Mouse (Mus musculus) urinary bladder, postnatal 25 days (tissue): ENCODE results near the gene Foxc1.

ENCODE experiments used
- DNase-seq: peaks from one replicate; pipeline ENCODE4 v3.0.0; 2022; ENCODE audit warnings: low spot score

Gene Foxc1

GRCm38 (mm10) chr13:31849258-31849971 lies 43.0 kb downstream of the Foxc1 start:
- DNase-seq: no peak

DNA sequence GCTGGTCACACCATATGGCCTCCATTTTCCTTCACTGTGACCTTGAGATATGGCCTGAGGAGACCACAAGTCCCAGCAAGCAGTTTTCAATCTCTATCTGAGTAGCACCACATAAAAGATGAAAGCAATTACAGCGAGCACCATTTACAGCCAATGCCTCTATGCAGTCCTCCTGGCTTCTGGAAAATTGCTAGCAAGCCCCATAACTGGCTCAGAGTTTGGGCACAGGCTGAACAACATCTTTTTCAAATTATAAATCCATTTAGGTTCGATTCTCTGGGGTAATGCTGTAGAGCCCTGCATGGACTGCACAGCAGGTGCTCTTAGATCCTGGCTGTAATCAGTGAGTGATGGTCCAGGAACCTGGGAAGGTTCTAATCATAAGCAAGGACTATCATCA lies 47.1 kb downstream of the Foxc1 start:
- DNase-seq: no peak

DNA sequence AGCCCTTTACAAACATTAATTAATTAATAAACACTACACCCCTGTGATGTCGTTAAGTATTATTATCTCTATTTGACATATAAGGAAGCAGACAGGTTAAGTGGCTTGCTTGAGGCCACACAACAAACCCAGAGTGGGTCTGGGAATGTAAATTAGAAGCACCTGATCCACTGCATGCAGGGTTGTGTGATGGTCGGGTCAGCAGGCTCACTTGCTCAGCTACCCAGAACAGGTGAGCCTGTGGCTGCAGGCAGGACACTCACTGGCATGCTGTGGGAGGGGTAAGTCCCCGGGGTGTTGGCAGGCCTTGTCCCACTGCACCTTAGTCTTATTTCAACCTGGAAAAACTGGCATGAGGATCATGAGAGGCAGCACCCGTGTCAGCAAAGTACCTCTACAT lies 47.6 kb downstream of the Foxc1 start:
- DNase-seq: no peak

DNA sequence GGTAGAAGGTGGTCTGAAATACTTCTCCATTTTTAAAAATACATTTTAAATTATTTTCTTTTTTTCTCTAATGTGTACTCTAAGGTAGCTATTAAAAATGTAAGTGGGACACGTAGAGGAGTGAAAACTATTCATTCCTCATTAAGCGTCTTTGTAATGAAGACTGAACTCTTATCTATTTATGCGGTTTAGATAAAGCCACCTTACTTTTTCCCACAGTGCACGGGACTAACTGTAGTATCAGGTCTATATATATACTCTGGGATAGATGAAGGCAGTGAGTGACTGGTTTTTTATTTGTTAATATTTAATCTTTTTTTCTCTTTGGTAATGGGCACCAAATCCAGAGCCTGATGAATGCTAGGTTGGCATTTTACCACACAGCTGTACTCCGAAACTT lies 53.8 kb downstream of the Foxc1 start:
- no peak for DNase-seq
